Mouse (Mus musculus): Measurements from ENCODE around the gene Mthfd2l. TPM values are rescaled to one million over a fixed set of nuclear protein-coding genes. Genes with fewer than 3 reads are reported as not detected.

Gene Mthfd2l
- polyA plus RNA-seq, 1 experiment from 2014 or later: 11.4 TPM

- H3K4me2 ChIP-seq: no peak overlapping the region
- H3K36me3 ChIP-seq: no peaks in the 10 kb centered on the region
- H3K4me1 ChIP-seq: no peaks in the 10 kb centered on the region
- no peak overlapping the region for H3K9ac ChIP-seq
- no peaks in the 10 kb centered on the region for H3K9me3 ChIP-seq (replicated peaks)
- H3K27ac ChIP-seq: no peak overlapping the region
- no peak overlapping the region for H3K4me3 ChIP-seq
- H3K27me3 ChIP-seq (replicated peaks): no peaks in the 10 kb centered on the region
- no peak for ATAC-seq
- WGBS (ENCODE audit: insufficient replicate concordance): 61% methylated on average over 1 of the region's 1 CpGs
Observed at GRCm38 (mm10) chr5:91027840-91028239, 96.9 kb downstream of the Mthfd2l start.

DNA sequence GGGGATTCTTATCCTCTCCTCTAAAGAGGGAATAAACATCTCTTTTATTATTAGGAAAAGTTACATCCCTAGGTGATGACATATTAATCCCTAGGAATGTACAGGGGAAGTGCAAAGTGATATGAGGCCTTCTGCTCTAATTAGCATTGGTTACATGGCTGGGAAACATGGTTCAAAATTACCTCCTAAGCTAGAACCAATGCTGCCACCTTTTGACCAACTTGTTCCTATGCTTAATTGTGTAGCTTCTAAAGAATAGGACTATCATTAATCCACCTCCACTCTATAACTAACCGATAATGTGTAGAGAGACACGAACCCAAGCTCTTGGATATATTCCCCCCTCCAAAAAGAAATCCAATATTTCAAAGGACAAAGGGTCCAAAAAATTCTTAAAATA is 99.7 kb downstream of the Mthfd2l start:
- 70% methylated on average over 2 of the region's 2 CpGs for WGBS (ENCODE audit: insufficient replicate concordance)
- no peak overlapping the region for H3K4me2 ChIP-seq
- H3K4me1 ChIP-seq: no peaks in the 10 kb centered on the region
- H3K4me3 ChIP-seq: no peak overlapping the region
- H3K27ac ChIP-seq: no peak overlapping the region
- ATAC-seq: no peak
- no peaks in the 10 kb centered on the region for H3K27me3 ChIP-seq (replicated peaks)
- no peaks in the 10 kb centered on the region for H3K9me3 ChIP-seq (replicated peaks)
- no peaks in the 10 kb centered on the region for H3K36me3 ChIP-seq
- no peak overlapping the region for H3K9ac ChIP-seq

- H3K9me3 ChIP-seq (replicated peaks): no peaks in the 10 kb centered on the region
- ATAC-seq: no peak
- no peak overlapping the region for H3K4me3 ChIP-seq
- no peak overlapping the region for H3K9ac ChIP-seq
- H3K27me3 ChIP-seq (replicated peaks): no peaks in the 10 kb centered on the region
- H3K36me3 ChIP-seq: no peaks in the 10 kb centered on the region
- H3K4me1 ChIP-seq: no peaks in the 10 kb centered on the region
- no peak overlapping the region for H3K27ac ChIP-seq
- WGBS (ENCODE audit: insufficient replicate concordance): 53% methylated on average over 2 of the region's 2 CpGs
- H3K4me2 ChIP-seq: no peak overlapping the region
Observed at GRCm38 (mm10) chr5:91035341-91035740, 104.4 kb downstream of the Mthfd2l start.

- Histone ChIP-seq H3K9me3 (replicated peaks) (no peaks in the 10 kb centered on the region), H3K36me3 (no peaks in the 10 kb centered on the region), H3K4me1 (no peaks in the 10 kb centered on the region), H3K27ac (no peak overlapping the region), H3K4me2 (no peak overlapping the region), H3K9ac (no peak overlapping the region), H3K27me3 (replicated peaks) (no peaks in the 10 kb centered on the region), H3K4me3 (no peak overlapping the region)
- WGBS (ENCODE audit: insufficient replicate concordance): 68% methylated on average over 4 of the region's 4 CpGs
- no peak for ATAC-seq
Observed at GRCm38 (mm10) chr5:91036628-91037027, 105.7 kb downstream of the Mthfd2l start.

- H3K4me3 ChIP-seq: no peak overlapping the region
- 53% methylated on average over 2 of the region's 2 CpGs for WGBS (ENCODE audit: insufficient replicate concordance)
- no peaks in the 10 kb centered on the region for H3K4me1 ChIP-seq
- no peak overlapping the region for H3K4me2 ChIP-seq
- H3K9ac ChIP-seq: no peak overlapping the region
- no peak for ATAC-seq
- H3K27ac ChIP-seq: no peak overlapping the region
- no peaks in the 10 kb centered on the region for H3K27me3 ChIP-seq (replicated peaks)
- no peaks in the 10 kb centered on the region for H3K36me3 ChIP-seq
- H3K9me3 ChIP-seq (replicated peaks): no peaks in the 10 kb centered on the region
Observed at GRCm38 (mm10) chr5:91037756-91038155, 106.8 kb downstream of the Mthfd2l start.

DNA sequence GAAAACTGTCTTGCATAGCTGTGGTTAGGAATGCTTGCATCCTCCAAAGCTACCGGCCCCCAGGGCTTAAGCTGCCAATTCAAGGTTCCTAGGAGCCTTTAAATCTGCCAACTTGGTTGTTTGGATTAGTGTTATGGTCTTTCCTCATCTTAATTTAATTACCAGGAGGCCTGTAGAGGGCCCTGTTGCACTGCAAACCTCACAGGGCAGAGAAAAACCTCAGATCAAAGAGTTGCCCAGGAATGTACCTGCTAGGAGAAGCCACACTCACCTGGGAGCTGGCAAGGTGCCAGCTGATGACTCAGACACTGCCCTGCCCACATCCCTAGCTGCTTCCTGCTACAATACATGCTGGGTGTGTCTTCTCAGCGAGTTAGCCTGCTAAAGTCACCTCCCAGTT is 107.6 kb downstream of the Mthfd2l start:
- Histone ChIP-seq H3K4me1 (no peaks in the 10 kb centered on the region), H3K4me3 (no peak overlapping the region), H3K36me3 (no peaks in the 10 kb centered on the region), H3K27me3 (replicated peaks) (no peaks in the 10 kb centered on the region), H3K9me3 (replicated peaks) (no peaks in the 10 kb centered on the region), H3K9ac (no peak overlapping the region), H3K27ac (no peak overlapping the region), H3K4me2 (no peak overlapping the region)
- no peak for ATAC-seq
- WGBS (ENCODE audit: insufficient replicate concordance): 19% methylated on average over 2 of the region's 2 CpGs

GRCm38 (mm10) chr5:91038963-91039362 is 108.0 kb downstream of the Mthfd2l start:
- no peaks in the 10 kb centered on the region for H3K4me1 ChIP-seq
- no peak overlapping the region for H3K27ac ChIP-seq
- H3K9me3 ChIP-seq (replicated peaks): no peaks in the 10 kb centered on the region
- no peaks in the 10 kb centered on the region for H3K27me3 ChIP-seq (replicated peaks)
- H3K4me2 ChIP-seq: no peak overlapping the region
- no peak overlapping the region for H3K9ac ChIP-seq
- 69% methylated on average over 2 of the region's 2 CpGs for whole genome bisulfite sequencing (ENCODE audit: insufficient replicate concordance)
- no peak for ATAC-seq
- no peaks in the 10 kb centered on the region for H3K36me3 ChIP-seq
- H3K4me3 ChIP-seq: no peak overlapping the region

GRCm38 (mm10) chr5:91047987-91048386 is 117.1 kb downstream of the Mthfd2l start:
- no peaks in the 10 kb centered on the region for H3K9me3 ChIP-seq (replicated peaks)
- H3K27ac ChIP-seq: no peak overlapping the region
- WGBS (ENCODE audit: insufficient replicate concordance): 61% methylated on average over 6 of the region's 6 CpGs
- no peak overlapping the region for H3K4me2 ChIP-seq
- no peak for ATAC-seq
- no peaks in the 10 kb centered on the region for H3K27me3 ChIP-seq (replicated peaks)
- H3K9ac ChIP-seq: no peak overlapping the region
- H3K36me3 ChIP-seq: no peaks in the 10 kb centered on the region
- H3K4me3 ChIP-seq: no peak overlapping the region
- H3K4me1 ChIP-seq: no peaks in the 10 kb centered on the region

- WGBS (ENCODE audit: insufficient replicate concordance): 68% methylated on average over 8 of the region's 8 CpGs
- H3K9me3 ChIP-seq (replicated peaks): no peaks in the 10 kb centered on the region
- H3K4me3 ChIP-seq: no peak overlapping the region
- no peaks in the 10 kb centered on the region for H3K4me1 ChIP-seq
- H3K36me3 ChIP-seq: no peaks in the 10 kb centered on the region
- no peaks in the 10 kb centered on the region for H3K27me3 ChIP-seq (replicated peaks)
- ATAC-seq: no peak
- no peak overlapping the region for H3K27ac ChIP-seq
- no peak overlapping the region for H3K4me2 ChIP-seq
- H3K9ac ChIP-seq: no peak overlapping the region
Observed at GRCm38 (mm10) chr5:91048397-91048796, 117.5 kb downstream of the Mthfd2l start.

Other genes starting within 250 kb of the Mthfd2l start
- 1.3 and 1.5 TPM in 2 replicates for gene Cxcl5, start 171.8 kb upstream of the Mthfd2l start, polyA plus RNA-seq (2016; fragmentation: Nextera tagmentation; extraction: Ambion mirVana)
- 164 and 174 TPM in 2 replicates for gene Ppbp, start 162.6 kb upstream of the Mthfd2l start, polyA plus RNA-seq (2016; fragmentation: Nextera tagmentation; extraction: Ambion mirVana)
- gene Pf4, start 158.7 kb upstream of the Mthfd2l start, polyA plus RNA-seq (2016; fragmentation: Nextera tagmentation; extraction: Ambion mirVana): 746 and 863 TPM in 2 replicates
- not detected in 2 replicates for gene Cxcl3, start 145.0 kb upstream of the Mthfd2l start, polyA plus RNA-seq (2016; fragmentation: Nextera tagmentation; extraction: Ambion mirVana)
- not detected in 2 replicates for gene Cxcl15, start 136.6 kb upstream of the Mthfd2l start, polyA plus RNA-seq (2016; fragmentation: Nextera tagmentation; extraction: Ambion mirVana)
- gene Cxcl1, start 39.9 kb upstream of the Mthfd2l start, polyA plus RNA-seq (2016; fragmentation: Nextera tagmentation; extraction: Ambion mirVana): 0.21 and 0.24 TPM in 2 replicates
- 0.44 TPM in 1 of 2 replicates, not detected in the other for gene Cxcl2, start 27.2 kb upstream of the Mthfd2l start, polyA plus RNA-seq (2016; fragmentation: Nextera tagmentation; extraction: Ambion mirVana)
- gene Epgn, start 96.3 kb downstream of the Mthfd2l start, polyA plus RNA-seq (2016; fragmentation: Nextera tagmentation; extraction: Ambion mirVana): 0.07 TPM in 1 of 2 replicates, not detected in the other
- 0.08 and 0.14 TPM in 2 replicates for gene Ereg, start 143.5 kb downstream of the Mthfd2l start, polyA plus RNA-seq (2016; fragmentation: Nextera tagmentation; extraction: Ambion mirVana)
- gene Areg, start 208.5 kb downstream of the Mthfd2l start, polyA plus RNA-seq (2016; fragmentation: Nextera tagmentation; extraction: Ambion mirVana): not detected in 2 replicates